Mouse (Mus musculus) stomach, embryonic 15.5 days (tissue): Measurements from ENCODE around the gene Sgms2. TPM values are rescaled to one million over a fixed set of nuclear protein-coding genes. Genes with fewer than 3 reads are reported as not detected.
A peak's percentile ranks its signal among the peaks of the same experiment; 100 is the strongest.

Experiments used
- ATAC-seq: fragments of 200-750 bp; cut with Nextera tagmentation; 2 replicates; pipeline ENCODE4 v1.8.0; 2017; ENCODE audit warnings: low read depth, moderate number of reproducible peaks, moderate TSS enrichment; ENCODE audit not compliant: insufficient read depth, low FRiP score
- H3K27ac ChIP-seq: fragments of 300-500 bp; sonication (generic); 2 replicates; pipeline ENCODE4 v1.5.1; 2015; ENCODE audit warnings: mild to moderate bottlenecking, inconsistent platforms
- H3K27me3 ChIP-seq: fragments of 300-500 bp; sonication (generic); replicated peaks from 2 replicates; pipeline ENCODE4 v1.6.1; 2015; ENCODE audit warnings: inconsistent platforms
- H3K36me3 ChIP-seq: fragments of 300-500 bp; sonication (generic); 2 replicates; pipeline ENCODE4 v1.6.1; 2015; ENCODE audit warnings: inconsistent platforms
- H3K4me1 ChIP-seq: fragments of 300-500 bp; sonication (generic); 2 replicates; pipeline ENCODE4 v1.6.1; 2015; ENCODE audit warnings: inconsistent platforms
- H3K4me2 ChIP-seq: fragments of 300-500 bp; sonication (generic); 2 replicates; pipeline ENCODE4 v1.6.1; 2015; ENCODE audit warnings: mild to moderate bottlenecking, inconsistent platforms
- H3K4me3 ChIP-seq: fragments of 300-500 bp; sonication (generic); replicated peaks from 2 replicates; pipeline ENCODE4 v1.5.1; 2015; ENCODE audit warnings: inconsistent platforms
- H3K9ac ChIP-seq: fragments of 300-500 bp; sonication (generic); 2 replicates; pipeline ENCODE4 v1.6.1; 2015; ENCODE audit warnings: inconsistent platforms
- H3K9me3 ChIP-seq: fragments of 300-500 bp; sonication (generic); 2 replicates; pipeline ENCODE4 v1.6.1; 2016; ENCODE audit warnings: inconsistent platforms
- WGBS: fragments of 180-500 bp; shearing (Covaris S2); methylation state at CpG from one replicate; pipeline ENCODE4 v1.1.7; 2015; 5-methylcytosine and 5-hydroxymethylcytosine counted together
- polyA plus RNA-seq: library from polyadenylated mRNA; unstranded; fragments of >200 nt; fragmentation: Nextera tagmentation; extraction: Ambion mirVana; gene quantifications from 2 replicates; pipeline ENCODE4 v1.2.1, GENCODE M21; 2015

The Sgms2 gene
- polyA plus RNA-seq, 1 experiment from 2014 or later = 10.7 TPM

GRCm38 (mm10) chr3:131501677-131502370 is 10.6 kb upstream of the Sgms2 start:
- H3K4me3 ChIP-seq = no peak overlapping the region
- H3K9me3 ChIP-seq = no peaks in the 10 kb centered on the region
- no peak overlapping the region for H3K9ac ChIP-seq
- no peaks in the 10 kb centered on the region for H3K27me3 ChIP-seq
- H3K27ac ChIP-seq = no peak overlapping the region
- H3K4me2 ChIP-seq = no peak overlapping the region
- H3K4me1 ChIP-seq = no peaks in the 10 kb centered on the region
- WGBS = 71% methylated on average over 10 of the region's 10 CpGs
- no peak for ATAC-seq
- no peaks in the 10 kb centered on the region for H3K36me3 ChIP-seq

- Histone ChIP-seq H3K4me1 (no peaks in the 10 kb centered on the region), H3K9me3 (no peaks in the 10 kb centered on the region), H3K4me3 (no peak overlapping the region), H3K36me3 (no peaks in the 10 kb centered on the region), H3K4me2 (no peak overlapping the region), H3K27me3 (no peaks in the 10 kb centered on the region), H3K27ac (no peak overlapping the region), H3K9ac (no peak overlapping the region)
- no peak for ATAC-seq
- WGBS = 85% methylated on average over 6 of the region's 6 CpGs
These were observed 8.4 kb upstream of the Sgms2 start for GRCm38 (mm10) chr3:131499651-131500050.

GRCm38 (mm10) chr3:131496506-131497122 is 5.4 kb upstream of the Sgms2 start:
- Histone ChIP-seq H3K27ac (no peak overlapping the region), H3K4me1 (no peaks in the 10 kb centered on the region), H3K4me3 (no peak overlapping the region), H3K9me3 (no peaks in the 10 kb centered on the region), H3K27me3 (no peaks in the 10 kb centered on the region), H3K4me2 (no peak overlapping the region), H3K9ac (no peak overlapping the region), H3K36me3 (no peaks in the 10 kb centered on the region)
- 75% methylated on average over 10 of the region's 10 CpGs for WGBS
- ATAC-seq = no peak

- Histone ChIP-seq H3K4me1 (peaks cover 6% of the 10 kb centered on the region; the same call in 1 of the 2 replicates), H3K36me3 (no peaks in the 10 kb centered on the region), H3K9ac (no peak overlapping the region), H3K27ac (no peak overlapping the region), H3K4me3 (no peak overlapping the region), H3K9me3 (no peaks in the 10 kb centered on the region), H3K27me3 (no peaks in the 10 kb centered on the region), H3K4me2 (no peak overlapping the region)
- ATAC-seq = no peak
- WGBS = 54% methylated on average over 1 of the region's 1 CpGs
These were observed 3.9 kb upstream of the Sgms2 start for GRCm38 (mm10) chr3:131495076-131495475.

- Histone ChIP-seq H3K27ac (no peak overlapping the region), H3K4me3 (no peak overlapping the region), H3K36me3 (no peaks in the 10 kb centered on the region), H3K9ac (no peak overlapping the region), H3K4me2 (no peak overlapping the region), H3K4me1 (peaks cover 6% of the 10 kb centered on the region; the same call in 1 of the 2 replicates), H3K9me3 (no peaks in the 10 kb centered on the region), H3K27me3 (no peaks in the 10 kb centered on the region)
- ATAC-seq = no peak
- 33% methylated on average over 6 of the region's 6 CpGs for WGBS
These were observed 2.0 kb upstream of the Sgms2 start for GRCm38 (mm10) chr3:131493194-131493593.

- Histone ChIP-seq H3K27ac (no peak overlapping the region), H3K9me3 (no peaks in the 10 kb centered on the region), H3K4me1 (peaks cover 6% of the 10 kb centered on the region; the same call in 1 of the 2 replicates), H3K27me3 (no peaks in the 10 kb centered on the region), H3K9ac (no peak overlapping the region), H3K4me3 (no peak overlapping the region), H3K36me3 (no peaks in the 10 kb centered on the region), H3K4me2 (no peak overlapping the region)
- ATAC-seq = no peak
- 89% methylated on average over 7 of the region's 7 CpGs for WGBS
These were observed 769 bp upstream of the Sgms2 start for GRCm38 (mm10) chr3:131491980-131492379.

GRCm38 (mm10) chr3:131490143-131490908 is 885 bp downstream of the Sgms2 start:
- Histone ChIP-seq H3K4me3 (peak overlapping the region; percentile 79), H3K4me1 (peaks cover 6% of the 10 kb centered on the region; the same call in 1 of the 2 replicates), H3K4me2 (peak overlapping the region; percentile 90), H3K36me3 (no peaks in the 10 kb centered on the region), H3K27me3 (no peaks in the 10 kb centered on the region), H3K27ac (peak overlapping the region; percentile 87), H3K9ac (peak overlapping the region; percentile 74), H3K9me3 (no peaks in the 10 kb centered on the region)
- peak; percentile 93 for ATAC-seq
- under 1% methylated on average over 70 of the region's 78 CpGs for WGBS

GRCm38 (mm10) chr3:131489657-131490142 is 1.5 kb downstream of the Sgms2 start:
- WGBS = under 1% methylated on average over 36 of the region's 36 CpGs

GRCm38 (mm10) chr3:131488969-131489368 is 2.2 kb downstream of the Sgms2 start:
- 0 out of 2 replicates have a peak overlapping the region, but pooled peaks have one; percentile 74 for H3K9ac ChIP-seq
- no peaks in the 10 kb centered on the region for H3K36me3 ChIP-seq
- H3K4me1 ChIP-seq = peaks cover 6% of the 10 kb centered on the region
- WGBS = 31% methylated on average over 5 of the region's 5 CpGs
- no peaks in the 10 kb centered on the region for H3K27me3 ChIP-seq
- H3K4me2 ChIP-seq = peak overlapping the region; percentile 90
- H3K9me3 ChIP-seq = no peaks in the 10 kb centered on the region
- peak overlapping the region; percentile 79; the same call in 1 of the 2 replicates for H3K4me3 ChIP-seq
- peak overlapping the region; percentile 87 for H3K27ac ChIP-seq
- ATAC-seq = no peak

More at GRCm38 (mm10) chr3:131489657-131490142, 1.5 kb downstream of the Sgms2 start:
- peak overlapping the region; percentile 74 for H3K9ac ChIP-seq
- no peaks in the 10 kb centered on the region for H3K9me3 ChIP-seq
- H3K4me1 ChIP-seq = peaks cover 6% of the 10 kb centered on the region
- no peaks in the 10 kb centered on the region for H3K27me3 ChIP-seq
- H3K4me3 ChIP-seq = peak overlapping the region; percentile 79
- no peaks in the 10 kb centered on the region for H3K36me3 ChIP-seq
- peak overlapping the region; percentile 87 for H3K27ac ChIP-seq
- ATAC-seq = peak; percentile 3; the same call in 1 of the 2 replicates
- peak overlapping the region; percentile 90 for H3K4me2 ChIP-seq

- H3K36me3 ChIP-seq = no peaks in the 10 kb centered on the region
- H3K27me3 ChIP-seq = no peaks in the 10 kb centered on the region
- peaks cover 6% of the 10 kb centered on the region for H3K4me1 ChIP-seq
- H3K9me3 ChIP-seq = no peaks in the 10 kb centered on the region
- peak overlapping the region; percentile 31; the same call in 1 of the 2 replicates for H3K27ac ChIP-seq
- peak overlapping the region; percentile 19 for H3K4me2 ChIP-seq
- H3K4me3 ChIP-seq = no peak overlapping the region
- no peak for ATAC-seq
- 57% methylated on average over 9 of the region's 9 CpGs for WGBS
- H3K9ac ChIP-seq = no peak overlapping the region
These were observed 2.8 kb downstream of the Sgms2 start for GRCm38 (mm10) chr3:131488403-131488802.

GRCm38 (mm10) chr3:131485388-131485787 is 5.8 kb downstream of the Sgms2 start:
- Histone ChIP-seq H3K4me2 (no peak overlapping the region), H3K4me1 (no peaks in the 10 kb centered on the region; the same call in 1 of the 2 replicates), H3K4me3 (no peak overlapping the region), H3K27me3 (no peaks in the 10 kb centered on the region), H3K9ac (no peak overlapping the region), H3K36me3 (no peaks in the 10 kb centered on the region), H3K27ac (peak overlapping the region; percentile 57; the same call in 1 of the 2 replicates), H3K9me3 (no peaks in the 10 kb centered on the region)
- ATAC-seq = no peak
- 58% methylated on average over 5 of the region's 5 CpGs for WGBS
